Mouse (Mus musculus) heart, postnatal 0 days (tissue): ENCODE measurements at regions not wholly inside any gene's neighbourhood (a gene's known extent, or its start where the extent isn't known, plus 50 kb on each side); places are given as distances from the start of the nearest gene placed in this dataset.

Experiments
- ATAC-seq: fragments of 200-750 bp; cut with Nextera tagmentation; 2 replicates; pipeline ENCODE4 v1.8.0; 2017; ENCODE audit warnings: low read depth, moderate number of reproducible peaks, moderate library complexity; ENCODE audit not compliant: insufficient read depth
- DNase-seq: peaks from one replicate; pipeline ENCODE4 v3.0.0-alpha.2; 2016; ENCODE audit warnings: low spot score
- H3K27ac ChIP-seq: fragments of 300-500 bp; sonication (generic); 2 replicates; pipeline ENCODE4 v1.5.1; 2014; ENCODE audit warnings: low read depth, mild to moderate bottlenecking
- H3K27me3 ChIP-seq: fragments of 300-500 bp; sonication (generic); 2 replicates; pipeline ENCODE4 v1.6.1; 2014; ENCODE audit warnings: low read length, mixed read lengths; ENCODE audit not compliant: control insufficient read depth, insufficient read depth
- H3K36me3 ChIP-seq: fragments of 300-500 bp; sonication (generic); replicated peaks from 2 replicates; pipeline ENCODE4 v1.6.1; 2014; ENCODE audit warnings: low read length, mixed read lengths; ENCODE audit not compliant: control insufficient read depth, insufficient read depth
- H3K4me1 ChIP-seq: fragments of 300-500 bp; sonication (generic); 2 replicates; pipeline ENCODE4 v1.6.1; 2014; ENCODE audit warnings: antibody characterized with exemption; ENCODE audit not compliant: control insufficient read depth, insufficient read depth
- H3K4me2 ChIP-seq: fragments of 300-500 bp; sonication (generic); 2 replicates; pipeline ENCODE4 v1.6.1; 2014; ENCODE audit warnings: low read depth, mild to moderate bottlenecking, low read length, moderate library complexity
- H3K4me3 ChIP-seq: fragments of 300-500 bp; sonication (generic); 2 replicates; pipeline ENCODE4 v1.5.1; 2014; ENCODE audit warnings: low read depth, low read length
- H3K9ac ChIP-seq: fragments of 300-500 bp; sonication (generic); replicated peaks from 2 replicates; pipeline ENCODE4 v1.6.1; 2014; ENCODE audit warnings: low read depth, low read length, mixed read lengths
- H3K9me3 ChIP-seq: fragments of 300-500 bp; sonication (generic); replicated peaks from 2 replicates; pipeline ENCODE4 v1.6.1; 2016; ENCODE audit warnings: low read length; ENCODE audit not compliant: control insufficient read depth
- CTCF ChIP-seq: IDR thresholded peaks from 2 replicates; pipeline ENCODE4 v1.5.1; 2016; ENCODE audit warnings: antibody characterized with exemption, control low read depth, low read depth
- EP300 ChIP-seq: IDR thresholded peaks from 2 replicates; pipeline ENCODE4 v1.6.1; 2016; ENCODE audit warnings: antibody characterized with exemption, low read depth
- WGBS: fragments of 180-500 bp; shearing (Covaris S2); extraction: QIAGEN DNeasy Blood & Tissue Kit; methylation state at CpG from one replicate; pipeline ENCODE4 v1.1.7; 2014; 5-methylcytosine and 5-hydroxymethylcytosine counted together

- Histone ChIP-seq H3K4me3 (no peak overlapping the region), H3K4me2 (peak overlapping the region; percentile 18; the same call in 1 of the 2 replicates), H3K27ac (peak overlapping the region; percentile 57), H3K4me1 (peaks cover 17% of the 10 kb centered on the region; the same call in 1 of the 2 replicates), H3K9me3 (no peaks in the 10 kb centered on the region), H3K9ac (no peak overlapping the region), H3K36me3 (no peaks in the 10 kb centered on the region), H3K27me3 (no peaks in the 10 kb centered on the region)
- WGBS = 18% methylated on average over 8 of the region's 8 CpGs
- DNase-seq (peak; percentile 68), ATAC-seq (peak; percentile 63)
- TF ChIP-seq CTCF (no peak), EP300 (no peak)
Observed at GRCm38 (mm10) chr10:8968276-8968923, 82.5 kb upstream of the Sash1 start.

GRCm38 (mm10) chr10:8962921-8963320 is 77.1 kb upstream of the Sash1 start:
- H3K9me3 ChIP-seq = no peaks in the 10 kb centered on the region
- no peak overlapping the region for H3K9ac ChIP-seq
- DNase-seq (no peak), ATAC-seq (no peak)
- no peak overlapping the region for H3K27ac ChIP-seq
- WGBS = 65% methylated on average over 5 of the region's 5 CpGs
- H3K27me3 ChIP-seq = no peaks in the 10 kb centered on the region
- H3K36me3 ChIP-seq = no peaks in the 10 kb centered on the region
- no peak overlapping the region for H3K4me2 ChIP-seq
- H3K4me1 ChIP-seq = peaks cover under 1% of the 10 kb centered on the region; the same call in 1 of the 2 replicates
- no peak overlapping the region for H3K4me3 ChIP-seq
- TF ChIP-seq CTCF (no peak), EP300 (no peak)

GRCm38 (mm10) chr10:8960964-8961675 is 75.2 kb upstream of the Sash1 start:
- Histone ChIP-seq H3K4me1 (no peaks in the 10 kb centered on the region), H3K9ac (no peak overlapping the region), H3K36me3 (no peaks in the 10 kb centered on the region), H3K27ac (no peak overlapping the region), H3K4me2 (no peak overlapping the region), H3K27me3 (no peaks in the 10 kb centered on the region), H3K4me3 (no peak overlapping the region), H3K9me3 (no peaks in the 10 kb centered on the region)
- ATAC-seq = no peak
- DNase-seq = no peak
- TF ChIP-seq EP300 (no peak), CTCF (no peak)
- 67% methylated on average over 10 of the region's 10 CpGs for WGBS

GRCm38 (mm10) chr10:8960275-8960960 is 74.5 kb upstream of the Sash1 start:
- ATAC-seq (no peak), DNase-seq (no peak)
- Histone ChIP-seq H3K36me3 (no peaks in the 10 kb centered on the region), H3K9me3 (no peaks in the 10 kb centered on the region), H3K9ac (no peak overlapping the region), H3K4me2 (no peak overlapping the region), H3K4me1 (peaks cover 2% of the 10 kb centered on the region; the same call in 1 of the 2 replicates), H3K4me3 (no peak overlapping the region), H3K27me3 (no peaks in the 10 kb centered on the region), H3K27ac (no peak overlapping the region)
- no peak for TF ChIP-seq CTCF
- TF ChIP-seq EP300 = no peak
- 94% methylated on average over 9 of the region's 9 CpGs for WGBS

- H3K9ac ChIP-seq = no peak overlapping the region
- WGBS = 55% methylated on average over 6 of the region's 6 CpGs
Observed at GRCm38 (mm10) chr10:8955499-8956211, 69.8 kb upstream of the Sash1 start.

More at GRCm38 (mm10) chr10:8955499-8956211, 69.8 kb upstream of the Sash1 start:
- TF ChIP-seq CTCF (no peak), EP300 (no peak)
- H3K4me3 ChIP-seq = no peak overlapping the region
- H3K36me3 ChIP-seq = no peaks in the 10 kb centered on the region
- H3K27me3 ChIP-seq = no peaks in the 10 kb centered on the region
- no peak for DNase-seq
- H3K4me2 ChIP-seq = no peak overlapping the region
- no peak overlapping the region for H3K27ac ChIP-seq
- ATAC-seq = no peak
- H3K4me1 ChIP-seq = peaks cover 2% of the 10 kb centered on the region; the same call in 1 of the 2 replicates
- no peaks in the 10 kb centered on the region for H3K9me3 ChIP-seq
